ENCODE assay signal across 16 mouse cellular contexts in the genomic region with DNA sequence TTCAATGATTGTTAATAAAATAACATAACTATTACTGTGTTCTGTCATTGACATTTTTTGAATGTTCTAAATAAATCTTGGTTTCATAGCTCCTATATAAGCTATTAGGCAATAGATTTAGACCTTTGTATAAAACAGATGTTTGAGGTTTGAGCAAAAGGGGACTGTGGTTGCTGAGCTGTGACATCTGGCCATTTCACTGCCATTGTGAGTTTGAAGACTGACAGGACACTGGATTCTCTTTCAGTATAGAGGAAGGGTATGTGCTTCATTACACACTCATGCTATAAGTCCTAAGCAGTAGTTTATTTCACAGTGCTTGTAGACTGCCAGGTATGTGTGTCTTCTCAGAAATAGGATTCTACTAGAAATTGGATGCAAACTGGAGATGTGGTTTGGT.
"Had no signal": no experiment of that assay in that cellular context is flagged by ENCODE, and none has a peak within 500 bp of the region (broad histone marks: within the 10 kb centered on the region; RNA-seq: fewer than 3 reads in every experiment).

No protein-coding gene starts in this region.

- DNase-seq: kidney, adult 18-20 months; kidney, postnatal 10 days; kidney, postnatal 4 days; left cerebral cortex, postnatal 4 days; lung, adult 2 months; right cerebral cortex, adult 18-20 months; right cerebral cortex, postnatal 25 days; thymus, adult 18-20 months; thymus, postnatal 14 days had no signal

- H3K27ac ChIP-seq: intestine, embryonic 15.5 days; layer of hippocampus, adult 2 months; limb, embryonic 13.5 days; liver, embryonic 14.5 days; neural tube, embryonic 15.5 days had no signal

- ATAC-seq: intestine, embryonic 15.5 days; midbrain, embryonic 16.5 days had no signal

- H3K9me3 ChIP-seq: intestine, embryonic 15.5 days; limb, embryonic 13.5 days; neural tube, embryonic 15.5 days had no signal

- H3K36me3 ChIP-seq: intestine, embryonic 15.5 days; limb, embryonic 13.5 days; neural tube, embryonic 15.5 days had no signal

- H3K4me2 ChIP-seq: intestine, embryonic 15.5 days; limb, embryonic 13.5 days; midbrain, embryonic 11.5 days; neural tube, embryonic 15.5 days had no signal

- H3K9ac ChIP-seq: intestine, embryonic 15.5 days; limb, embryonic 13.5 days; liver, embryonic 14.5 days; neural tube, embryonic 15.5 days had no signal

- H3K4me3 ChIP-seq: intestine, embryonic 15.5 days; layer of hippocampus, adult 2 months; limb, embryonic 13.5 days; neural tube, embryonic 15.5 days had no signal

- H3K27me3 ChIP-seq: intestine, embryonic 15.5 days; limb, embryonic 13.5 days; neural tube, embryonic 15.5 days had no signal
